Mouse (Mus musculus) ES-E14 (cell line): ENCODE measurements around the gene Cand1. TPM values are rescaled to one million over a fixed set of nuclear protein-coding genes. Genes with fewer than 3 reads are reported as not detected.

ENCODE experiments used
- DNase-seq: peaks from one replicate; pipeline ENCODE4 v3.0.0-alpha.2; 2013; ENCODE audit warnings: low read depth, low spot score
- H3K27ac ChIP-seq: 2 replicates; pipeline ENCODE4 v1.5.1; 2012; ENCODE audit warnings: low read depth, mild to moderate bottlenecking, low read length, moderate library complexity, mixed read lengths; ENCODE audit not compliant: poor library complexity, insufficient read depth, severe bottlenecking
- H3K36me3 ChIP-seq: 2 replicates; pipeline ENCODE4 v1.6.1; 2012; ENCODE audit warnings: mild to moderate bottlenecking, low read length, moderate library complexity, mixed read lengths; ENCODE audit not compliant: control insufficient read depth, poor library complexity, insufficient read depth, severe bottlenecking
- H3K4me1 ChIP-seq, 2 experiments: fragments of 150-350 bp in 1 of 2; sonication (generic) in 1 of 2; 2 replicates each; pipeline ENCODE4 v1.6.1; 2012; ENCODE audit warnings: low read length in 2 of 2, mild to moderate bottlenecking in 1 of 2, mixed read lengths in 1 of 2; ENCODE audit not compliant: control insufficient read depth in 2 of 2, insufficient read depth in 2 of 2, poor library complexity in 1 of 2
- H3K4me3 ChIP-seq, 2 experiments: fragments of 150-350 bp in 1 of 2; sonication (generic) in 1 of 2; 2 replicates each; pipeline ENCODE4 v1.5.1; 2012; ENCODE audit warnings: low read length in 2 of 2, low read depth in 1 of 2, mild to moderate bottlenecking in 1 of 2, mixed read lengths in 1 of 2; ENCODE audit not compliant: insufficient read depth in 1 of 2, poor library complexity in 1 of 2, severe bottlenecking in 1 of 2
- H3K9ac ChIP-seq: 2 replicates; pipeline ENCODE4 v1.6.1; 2012; ENCODE audit warnings: low read depth, mild to moderate bottlenecking, low read length, mixed read lengths; ENCODE audit not compliant: poor library complexity, insufficient read depth, severe bottlenecking
- H3K9me3 ChIP-seq: fragments of 150-350 bp; sonication (generic); 2 replicates; pipeline ENCODE4 v1.6.1; 2012; ENCODE audit warnings: low read depth, mild to moderate bottlenecking, low read length; ENCODE audit not compliant: control insufficient read depth, insufficient read depth
- CHD2 ChIP-seq: IDR thresholded peaks from 2 replicates; pipeline ENCODE4 v1.6.1; 2014; ENCODE audit warnings: mild to moderate bottlenecking, low read depth, low read length, inconsistent platforms
- HCFC1 ChIP-seq: IDR thresholded peaks from 2 replicates; pipeline ENCODE4 v1.6.1; 2012; ENCODE audit warnings: low read length, inconsistent platforms, borderline replicate concordance; ENCODE audit not compliant: insufficient read depth
- MAFK ChIP-seq: IDR thresholded peaks from 2 replicates; pipeline ENCODE4 v1.6.1; 2014; ENCODE audit warnings: mild to moderate bottlenecking, low read depth, low read length, inconsistent platforms; ENCODE audit not compliant: insufficient read depth
- ZC3H11A ChIP-seq: IDR thresholded peaks from 2 replicates; pipeline ENCODE4 v1.6.1; 2012; ENCODE audit warnings: low read depth, mild to moderate bottlenecking, inconsistent platforms, low read length, borderline replicate concordance
- ZNF384 ChIP-seq: IDR thresholded peaks from 2 replicates; pipeline ENCODE4 v1.6.1; 2012; ENCODE audit warnings: low read depth, low read length, inconsistent platforms
- in situ Hi-C, 2 experiments: fragments of 600-800 bp; cut with MboI; formaldehyde crosslinking; loops; one replicate each; pipeline ENCODE4 v1.15.1; 2025; ENCODE audit warnings: low sequenced_read_pairs in 2 of 2, inconsistent platforms in 1 of 2; ENCODE audit not compliant: unreplicated experiment in 2 of 2
- total RNA-seq: library from RNA; depleted of rRNA; stranded (reverse); fragments of 300-350 nt; gene quantifications from 2 replicates; pipeline ENCODE4 v1.2.3, GENCODE M21; 2012

Gene Cand1
- total RNA-seq, 1 experiment, result 122 TPM

- DNase-seq, result no peak
- H3K4me1 ChIP-seq, result 0 out of 4 replicates have a peak, but pooled peaks cover 0 to 2% of the 10 kb centered on the region in 2 experiments
- no peaks in the 10 kb centered on the region for H3K9me3 ChIP-seq
- H3K9ac ChIP-seq, result no peak overlapping the region
- H3K27ac ChIP-seq, result no peak overlapping the region
- no peak for TF ChIP-seq ZC3H11A
- no peak for TF ChIP-seq MAFK
- no peak for TF ChIP-seq ZNF384
- no peak for TF ChIP-seq HCFC1
- TF ChIP-seq CHD2, result no peak
- in situ Hi-C loops, result no loop called here
- H3K36me3 ChIP-seq, result no peaks in the 10 kb centered on the region
- H3K4me3 ChIP-seq, result no peak overlapping the region
These were observed 31.2 kb upstream of the Cand1 start for GRCm38 (mm10) chr10:119271101-119271500.

- in situ Hi-C loops, result no loop called here
- 0 out of 4 replicates have a peak, but pooled peaks cover 0 to 2% of the 10 kb centered on the region in 2 experiments for H3K4me1 ChIP-seq
- H3K4me3 ChIP-seq, result no peak overlapping the region
- no peaks in the 10 kb centered on the region for H3K9me3 ChIP-seq
- H3K36me3 ChIP-seq, result no peaks in the 10 kb centered on the region
- H3K27ac ChIP-seq, result no peak overlapping the region
- H3K9ac ChIP-seq, result no peak overlapping the region
- TF ChIP-seq CHD2 (no peak), HCFC1 (no peak), MAFK (no peak), ZNF384 (no peak), ZC3H11A (no peak)
- DNase-seq, result no peak
These were observed 30.6 kb upstream of the Cand1 start for GRCm38 (mm10) chr10:119270384-119270985.

- Histone ChIP-seq H3K36me3 (no peaks in the 10 kb centered on the region), H3K9me3 (no peaks in the 10 kb centered on the region), H3K4me1 (no peaks in the 10 kb centered on the region; a peak in 1 of 4 replicates), H3K4me3 (no peak overlapping the region), H3K27ac (no peak overlapping the region), H3K9ac (no peak overlapping the region)
- no peak for TF ChIP-seq HCFC1
- TF ChIP-seq CHD2, result no peak
- no peak for TF ChIP-seq ZC3H11A
- TF ChIP-seq ZNF384, result no peak
- TF ChIP-seq MAFK, result no peak
- in situ Hi-C loops, result no loop called here
- DNase-seq, result no peak
These were observed 24.9 kb upstream of the Cand1 start for GRCm38 (mm10) chr10:119264761-119265160.

- Histone ChIP-seq H3K9me3 (no peaks in the 10 kb centered on the region), H3K36me3 (no peaks in the 10 kb centered on the region), H3K9ac (no peak overlapping the region), H3K27ac (no peak overlapping the region), H3K4me1 (no peaks in the 10 kb centered on the region; a peak in 1 of 4 replicates), H3K4me3 (peak overlapping the region in 1 of 2 experiments; percentile 26; a peak in 1 of 4 replicates)
- DNase-seq, result no peak
- TF ChIP-seq HCFC1, result no peak
- TF ChIP-seq MAFK, result no peak
- TF ChIP-seq ZNF384, result no peak
- TF ChIP-seq CHD2, result no peak
- no peak for TF ChIP-seq ZC3H11A
- in situ Hi-C loops, result no loop called here
These were observed 23.0 kb upstream of the Cand1 start for GRCm38 (mm10) chr10:119262821-119263220.
